Mouse (Mus musculus): ENCODE data around the gene Wfdc11. TPM values are rescaled to one million over a fixed set of nuclear protein-coding genes. Genes with fewer than 3 reads are reported as not detected.
"Not testable (repeated sequence)": the region's sequence is repeated elsewhere in the genome, so short reads cannot be mapped to it uniquely, and the experiment has no call there.

Wfdc11 gene
- polyA plus RNA-seq, 1 experiment from 2014 or later = not detected

DNA sequence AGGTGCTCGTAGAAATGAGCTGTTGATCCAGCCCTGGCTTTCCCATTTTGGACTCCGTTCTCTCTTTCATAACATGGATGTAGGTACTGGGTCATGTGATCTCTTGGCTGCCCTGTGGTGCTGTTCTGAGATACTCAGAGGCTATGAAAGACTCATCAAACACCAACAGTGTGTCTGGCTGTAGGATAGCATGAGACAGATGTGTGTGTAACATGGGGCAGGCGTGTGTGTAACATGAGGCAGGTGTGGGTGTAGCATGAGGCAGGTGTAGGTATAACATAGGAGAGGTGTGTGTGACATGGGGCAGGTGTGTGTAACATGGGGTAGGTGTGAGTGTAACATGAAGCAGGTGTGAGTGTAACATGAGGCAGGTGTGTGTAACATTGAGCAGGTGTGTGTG, 58.5 kb downstream of the Wfdc11 start:
- Histone ChIP-seq H3K27ac (ENCODE audit: low read depth, low read length) (no peak overlapping the region), H3K27me3 (ENCODE audit: control insufficient read depth, insufficient read depth, low read length) (no peaks in the 10 kb centered on the region), H3K4me2 (no peak overlapping the region), H3K36me3 (ENCODE audit: control insufficient read depth, insufficient read depth, low read length) (no peaks in the 10 kb centered on the region), H3K4me1 (ENCODE audit: control insufficient read depth, insufficient read depth, low read length) (no peaks in the 10 kb centered on the region), H3K9ac (ENCODE audit: low read depth, low read length) (no peak overlapping the region), H3K9me3 (replicated peaks; ENCODE audit: control insufficient read depth, low read length) (no peaks in the 10 kb centered on the region), H3K4me3 (ENCODE audit: low read depth, low read length) (no peak overlapping the region)
- WGBS (ENCODE audit: insufficient replicate concordance) = 82% methylated on average over 3 of the region's 3 CpGs
- no peak for ATAC-seq (replicated peaks; ENCODE audit: insufficient number of reproducible peaks, low FRiP score, low TSS enrichment)

DNA sequence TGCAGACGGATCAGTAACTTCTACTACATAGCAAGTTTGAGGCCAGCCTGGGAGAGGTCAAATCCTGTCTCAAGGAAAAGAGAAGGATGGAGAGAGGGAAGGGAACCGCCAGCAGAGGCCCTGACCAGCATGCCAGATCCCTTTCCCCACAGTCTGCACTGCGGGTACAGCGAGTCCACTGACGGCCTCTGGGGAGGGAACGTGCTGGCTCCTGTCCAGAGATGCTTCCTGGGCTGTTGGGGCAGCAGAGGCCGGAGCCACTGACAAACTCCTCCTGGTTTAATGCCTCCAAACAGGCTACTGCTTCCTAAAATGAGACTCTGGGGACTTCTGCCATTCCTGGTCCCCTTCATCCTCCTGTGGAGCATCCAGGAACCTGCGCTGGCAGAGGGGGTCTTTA, 60.4 kb downstream of the Wfdc11 start, which contains the start of the genes Wfdc6b and Wfdc8:
TSS of gene Wfdc6b (plus strand) at position 52 of the 400 bp plus-strand sequence.
TSS of gene Wfdc8 (minus strand) at position 156 of the 400 bp plus-strand sequence.
- not testable (repeated sequence) for H3K4me2 ChIP-seq; H3K4me1 ChIP-seq (ENCODE audit: control insufficient read depth, insufficient read depth, low read length); H3K9ac ChIP-seq (ENCODE audit: low read depth, low read length); H3K9me3 ChIP-seq (replicated peaks; ENCODE audit: control insufficient read depth, low read length); H3K4me3 ChIP-seq (ENCODE audit: low read depth, low read length); H3K27ac ChIP-seq (ENCODE audit: low read depth, low read length); ATAC-seq (replicated peaks; ENCODE audit: insufficient number of reproducible peaks, low FRiP score, low TSS enrichment); H3K27me3 ChIP-seq (ENCODE audit: control insufficient read depth, insufficient read depth, low read length); H3K36me3 ChIP-seq (ENCODE audit: control insufficient read depth, insufficient read depth, low read length)
- 60% methylated on average over 8 of the region's 8 CpGs for WGBS (ENCODE audit: insufficient replicate concordance)

Other genes starting within 250 kb of the Wfdc11 start
- gene Sdc4, start 230.2 kb downstream of the Wfdc11 start, polyA plus RNA-seq (2014; fragmentation: Nextera tagmentation; extraction: Ambion mirVana) = 33.9 and 34.6 TPM in 2 replicates
- gene Sys1, start 217.1 kb downstream of the Wfdc11 start, polyA plus RNA-seq (2014; fragmentation: Nextera tagmentation; extraction: Ambion mirVana) = 37.0 and 42.3 TPM in 2 replicates
- gene Gm20458, start 213.1 kb downstream of the Wfdc11 start, polyA plus RNA-seq (2014; fragmentation: Nextera tagmentation; extraction: Ambion mirVana) = 4.8 and 8.4 TPM in 2 replicates
- not detected in 2 replicates for gene Trp53tg5, start 200.4 kb downstream of the Wfdc11 start, polyA plus RNA-seq (2014; fragmentation: Nextera tagmentation; extraction: Ambion mirVana)
- gene Dbndd2, start 188.0 kb downstream of the Wfdc11 start, polyA plus RNA-seq (2014; fragmentation: Nextera tagmentation; extraction: Ambion mirVana) = 16.5 and 21.9 TPM in 2 replicates
- 63.0 and 66.0 TPM in 2 replicates for gene Pigt, start 176.6 kb downstream of the Wfdc11 start, polyA plus RNA-seq (2014; fragmentation: Nextera tagmentation; extraction: Ambion mirVana)
- gene Wfdc2, start 111.7 kb downstream of the Wfdc11 start, polyA plus RNA-seq (2014; fragmentation: Nextera tagmentation; extraction: Ambion mirVana) = 6.6 and 10.3 TPM in 2 replicates
- gene Spint3, start 100.6 kb downstream of the Wfdc11 start, polyA plus RNA-seq (2014; fragmentation: Nextera tagmentation; extraction: Ambion mirVana) = not detected in 2 replicates
- gene Wfdc6a, start 88.6 kb downstream of the Wfdc11 start, polyA plus RNA-seq (2014; fragmentation: Nextera tagmentation; extraction: Ambion mirVana) = not detected in 2 replicates
- not detected in 2 replicates for gene Eppin, start 80.5 kb downstream of the Wfdc11 start, polyA plus RNA-seq (2014; fragmentation: Nextera tagmentation; extraction: Ambion mirVana)
- not detected in 2 replicates for gene Wfdc6b, start 60.6 kb downstream of the Wfdc11 start, polyA plus RNA-seq (2014; fragmentation: Nextera tagmentation; extraction: Ambion mirVana)
- not detected in 2 replicates for gene Wfdc8, start 60.5 kb downstream of the Wfdc11 start, polyA plus RNA-seq (2014; fragmentation: Nextera tagmentation; extraction: Ambion mirVana)
- not detected in 2 replicates for gene Wfdc16, start 35.3 kb downstream of the Wfdc11 start, polyA plus RNA-seq (2014; fragmentation: Nextera tagmentation; extraction: Ambion mirVana)
- gene Wfdc10, start 18.0 kb downstream of the Wfdc11 start, polyA plus RNA-seq (2014; fragmentation: Nextera tagmentation; extraction: Ambion mirVana) = 0.53 TPM in 1 of 2 replicates, not detected in the other
- gene Wfdc9, start 17.5 kb downstream of the Wfdc11 start, polyA plus RNA-seq (2014; fragmentation: Nextera tagmentation; extraction: Ambion mirVana) = not detected in 2 replicates
- not detected in 2 replicates for gene Wfdc13, start 11.0 kb upstream of the Wfdc11 start, polyA plus RNA-seq (2014; fragmentation: Nextera tagmentation; extraction: Ambion mirVana)
- not detected in 2 replicates for gene Spint4, start 24.4 kb upstream of the Wfdc11 start, polyA plus RNA-seq (2014; fragmentation: Nextera tagmentation; extraction: Ambion mirVana)
- not detected in 2 replicates for gene Spint5, start 41.2 kb upstream of the Wfdc11 start, polyA plus RNA-seq (2014; fragmentation: Nextera tagmentation; extraction: Ambion mirVana)
- 0.19 TPM in 1 of 2 replicates, not detected in the other for gene Wfdc3, start 71.8 kb upstream of the Wfdc11 start, polyA plus RNA-seq (2014; fragmentation: Nextera tagmentation; extraction: Ambion mirVana)
- 52.6 and 57.3 TPM in 2 replicates for gene Dnttip1, start 71.9 kb upstream of the Wfdc11 start, polyA plus RNA-seq (2014; fragmentation: Nextera tagmentation; extraction: Ambion mirVana)
- gene Ube2c, start 95.8 kb upstream of the Wfdc11 start, polyA plus RNA-seq (2014; fragmentation: Nextera tagmentation; extraction: Ambion mirVana) = 449 and 506 TPM in 2 replicates
- 0.48 and 1.4 TPM in 2 replicates for gene Tnnc2, start 105.9 kb upstream of the Wfdc11 start, polyA plus RNA-seq (2014; fragmentation: Nextera tagmentation; extraction: Ambion mirVana)
- 25.1 and 27.2 TPM in 2 replicates for gene Snx21, start 111.7 kb upstream of the Wfdc11 start, polyA plus RNA-seq (2014; fragmentation: Nextera tagmentation; extraction: Ambion mirVana)
- gene Acot8, start 130.8 kb upstream of the Wfdc11 start, polyA plus RNA-seq (2014; fragmentation: Nextera tagmentation; extraction: Ambion mirVana) = 15.1 and 16.8 TPM in 2 replicates
- gene Zswim3, start 131.0 kb upstream of the Wfdc11 start, polyA plus RNA-seq (2014; fragmentation: Nextera tagmentation; extraction: Ambion mirVana) = 7.2 and 7.4 TPM in 2 replicates
- gene Zswim1, start 148.6 kb upstream of the Wfdc11 start, polyA plus RNA-seq (2014; fragmentation: Nextera tagmentation; extraction: Ambion mirVana) = 11.4 and 11.7 TPM in 2 replicates
- 0.30 TPM in 1 of 2 replicates, not detected in the other for gene Spata25, start 154.4 kb upstream of the Wfdc11 start, polyA plus RNA-seq (2014; fragmentation: Nextera tagmentation; extraction: Ambion mirVana)
- gene Ctsa, start 158.8 kb upstream of the Wfdc11 start, polyA plus RNA-seq (2014; fragmentation: Nextera tagmentation; extraction: Ambion mirVana) = 143 and 149 TPM in 2 replicates
- gene Neurl2, start 159.4 kb upstream of the Wfdc11 start, polyA plus RNA-seq (2014; fragmentation: Nextera tagmentation; extraction: Ambion mirVana) = 41.9 and 43.2 TPM in 2 replicates
- gene Pltp, start 183.6 kb upstream of the Wfdc11 start, polyA plus RNA-seq (2014; fragmentation: Nextera tagmentation; extraction: Ambion mirVana) = 10.4 and 10.8 TPM in 2 replicates
- gene Pcif1, start 205.2 kb upstream of the Wfdc11 start, polyA plus RNA-seq (2014; fragmentation: Nextera tagmentation; extraction: Ambion mirVana) = 50.1 and 54.8 TPM in 2 replicates
- gene Zfp335, start 237.7 kb upstream of the Wfdc11 start, polyA plus RNA-seq (2014; fragmentation: Nextera tagmentation; extraction: Ambion mirVana) = 8.8 and 8.9 TPM in 2 replicates